Mouse (Mus musculus) granulocyte monocyte progenitor cell, adult 5-6 weeks (primary cell): ENCODE data around the gene Ptch1. TPM values are rescaled to one million over a fixed set of nuclear protein-coding genes. Genes with fewer than 3 reads are reported as not detected.

Experiments used
- ATAC-seq: replicated peaks from 2 replicates; pipeline ENCODE4 v1.8.0; 2016; ENCODE audit warnings: mild to moderate bottlenecking, moderate TSS enrichment, inconsistent platforms; ENCODE audit not compliant: poor library complexity, severe bottlenecking
- total RNA-seq, 2 experiments: library from RNA; stranded (forward) in 1 of 2; stranded (reverse) in 1 of 2; fragments of 200-712, 200-1000 nt in 1 of 2; fragments of >200 nt in 1 of 2; fragmentation: Nextera tagmentation in 1 of 2; gene quantifications; 2 replicates each; pipeline ENCODE4 v1.2.3; 2014 to 2017

The Ptch1 gene
- total RNA-seq, 2 experiments from 2014 or later, result 7.7 to 14.0 TPM

DNA sequence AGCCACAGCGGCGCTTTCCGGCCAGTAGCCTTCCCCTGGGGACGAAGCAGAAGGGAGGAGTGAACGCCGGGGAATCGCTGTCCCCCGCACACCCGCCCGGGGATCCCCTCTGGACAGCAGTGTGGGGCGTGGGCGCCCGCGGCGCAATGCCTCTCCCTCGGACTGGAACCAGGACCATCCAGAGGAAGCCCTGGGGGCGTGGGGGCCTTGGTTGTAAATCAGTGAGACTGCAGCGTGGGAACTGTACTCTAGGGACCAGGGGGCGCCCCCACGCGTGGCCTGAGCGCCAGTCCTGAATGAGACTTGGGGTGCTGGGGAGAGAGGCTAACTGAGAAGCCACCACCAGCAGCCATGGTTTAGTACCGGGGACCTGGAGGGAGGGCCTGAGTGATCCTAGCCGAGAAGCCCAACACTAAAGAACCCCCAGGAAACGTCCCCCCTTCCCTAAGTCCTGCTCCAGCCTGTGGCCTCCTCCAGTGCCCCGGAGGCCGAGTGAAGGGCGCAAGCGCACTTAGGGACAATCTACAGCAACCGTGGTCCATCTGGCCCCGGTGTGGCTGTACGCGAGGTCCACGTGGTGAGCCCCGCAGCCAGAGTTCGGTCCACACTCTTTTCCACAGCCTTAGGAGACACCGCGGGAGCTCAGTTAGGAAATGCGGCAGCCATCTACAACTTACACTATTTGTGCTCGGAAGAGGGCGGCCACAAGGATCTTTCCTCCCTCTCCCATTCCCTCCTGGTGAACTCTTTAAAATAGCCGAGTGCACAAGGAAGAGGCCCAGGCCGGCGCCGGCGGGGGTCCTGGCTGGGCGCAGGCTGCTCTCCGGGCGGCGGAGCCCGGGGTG lies 9.4 kb downstream of the Ptch1 start:
- peak; percentile 13; the same call in 1 of the 2 replicates for ATAC-seq

DNA sequence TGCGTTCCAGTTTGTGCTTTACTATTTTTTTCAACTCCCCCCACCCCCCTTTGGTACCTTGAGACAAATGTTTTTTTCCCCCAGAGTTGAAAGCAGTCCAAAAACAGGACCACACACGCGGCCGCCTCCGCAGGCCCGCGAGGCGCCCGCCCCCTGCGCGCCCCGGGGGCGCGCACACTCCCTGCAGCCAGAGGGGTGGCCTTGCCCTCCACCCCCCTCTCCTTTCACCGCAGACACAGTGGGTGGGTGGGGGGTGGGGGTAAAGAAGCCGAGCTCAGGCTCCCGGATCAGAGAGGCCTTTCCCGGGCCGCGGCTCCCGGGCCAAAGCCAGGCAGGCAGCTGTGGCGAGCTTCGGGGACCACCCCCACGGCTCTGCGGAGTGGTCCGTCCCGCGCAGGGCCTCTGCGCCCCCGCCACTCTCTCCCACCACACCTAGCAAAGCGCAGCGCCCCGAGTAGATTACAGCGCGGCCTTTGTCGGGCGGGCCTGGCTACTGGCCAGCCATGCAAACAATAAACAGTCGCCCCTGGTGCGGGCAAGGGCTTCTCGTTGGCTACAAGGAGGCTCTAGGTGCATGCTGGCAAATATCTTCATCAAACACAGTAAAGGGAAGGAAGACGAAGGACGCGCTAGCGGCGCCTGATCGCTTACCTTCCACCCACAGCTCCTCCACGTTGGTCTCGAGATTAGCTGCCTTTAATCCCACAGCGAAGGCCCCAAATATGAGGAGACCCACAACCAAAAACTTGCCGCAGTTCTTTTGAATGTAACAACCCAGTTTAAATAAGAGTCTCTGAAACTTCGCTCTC lies 10.2 kb downstream of the Ptch1 start:
- ATAC-seq, result peak; percentile 41

DNA sequence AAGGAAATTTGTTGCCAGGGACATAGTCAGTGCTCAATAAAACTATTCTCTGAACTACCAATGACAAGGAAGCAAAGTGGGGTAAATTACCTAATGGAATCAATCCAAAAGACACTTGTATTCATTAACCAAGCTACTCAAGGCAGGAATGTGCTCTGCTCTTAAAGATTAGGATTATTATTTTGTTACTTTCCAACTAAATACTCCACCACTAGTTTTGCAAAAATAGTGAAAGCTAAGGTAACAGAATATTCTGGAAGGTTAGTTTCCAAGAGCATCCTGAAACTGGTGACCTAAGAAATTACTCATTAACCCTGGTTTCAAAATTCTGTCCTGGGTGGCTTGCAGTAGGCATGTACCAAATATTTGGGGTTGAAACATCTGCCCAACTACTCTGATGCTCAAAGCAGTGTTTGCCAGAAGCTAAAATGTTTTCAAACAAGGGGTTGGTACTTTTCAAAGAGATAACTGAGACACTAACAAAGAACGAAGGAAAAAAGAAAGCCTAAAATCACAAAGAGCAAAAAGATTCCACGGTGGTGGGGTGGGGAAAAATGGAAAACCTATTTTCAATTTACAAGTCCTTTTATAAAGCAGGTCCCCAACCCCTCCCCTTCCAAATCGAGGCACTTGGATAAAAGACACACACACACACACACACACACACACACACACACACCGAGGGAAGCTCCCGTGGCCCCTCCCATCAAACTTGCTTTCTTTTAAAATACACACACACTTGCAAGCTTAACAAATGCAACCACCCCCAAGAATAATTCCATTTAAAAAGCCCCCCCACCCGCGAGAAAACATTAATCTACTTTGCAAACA lies 11.0 kb downstream of the Ptch1 start:
- no peak for ATAC-seq

DNA sequence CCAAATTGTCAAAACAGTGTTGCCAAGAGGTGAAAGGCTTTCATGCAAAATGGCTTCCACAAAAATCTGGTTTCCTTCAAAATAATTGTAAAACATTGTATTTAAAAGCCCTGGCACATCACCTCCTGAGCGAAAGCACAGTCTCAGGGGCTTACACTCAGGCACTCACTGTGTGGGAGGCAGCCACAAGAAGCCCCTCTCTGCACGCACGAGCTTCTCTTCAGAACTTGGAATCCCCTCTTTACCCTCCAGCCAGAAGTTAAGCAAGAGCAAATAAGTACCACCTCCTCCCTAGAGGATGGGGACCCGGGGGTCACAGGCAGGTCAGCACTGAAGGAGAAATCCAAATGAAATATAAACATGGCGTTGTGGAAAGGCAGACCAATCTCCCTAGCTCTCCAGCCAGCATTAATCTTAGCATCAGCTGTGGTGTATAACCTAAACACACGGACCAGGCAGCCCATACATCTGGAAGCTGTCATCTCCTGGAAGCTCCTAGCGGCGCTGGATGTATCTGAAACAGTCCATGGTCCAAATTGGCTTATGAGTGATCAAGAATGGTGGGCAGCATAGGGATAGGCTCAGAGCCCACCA lies 15.0 kb downstream of the Ptch1 start:
- no peak for ATAC-seq

DNA sequence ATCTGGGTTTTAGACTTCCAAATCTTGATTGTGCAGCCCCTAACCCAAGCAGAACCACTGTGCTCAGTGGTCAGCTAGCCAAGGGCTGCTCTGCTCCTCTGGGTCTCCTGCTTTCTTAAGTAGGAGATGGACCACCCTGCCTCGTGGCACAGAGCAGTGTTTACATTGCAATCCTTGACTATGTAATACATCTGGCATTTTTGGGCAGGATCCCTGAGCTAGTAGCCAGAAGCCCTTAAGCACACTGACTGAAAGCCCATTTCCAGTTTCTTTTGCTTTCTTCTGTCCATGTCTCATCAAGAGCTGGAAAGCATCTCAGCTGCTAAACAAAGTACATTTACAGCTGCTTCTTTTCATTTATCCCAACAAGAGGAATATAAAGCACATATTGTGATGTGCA lies 17.0 kb downstream of the Ptch1 start:
- ATAC-seq, result no peak

DNA sequence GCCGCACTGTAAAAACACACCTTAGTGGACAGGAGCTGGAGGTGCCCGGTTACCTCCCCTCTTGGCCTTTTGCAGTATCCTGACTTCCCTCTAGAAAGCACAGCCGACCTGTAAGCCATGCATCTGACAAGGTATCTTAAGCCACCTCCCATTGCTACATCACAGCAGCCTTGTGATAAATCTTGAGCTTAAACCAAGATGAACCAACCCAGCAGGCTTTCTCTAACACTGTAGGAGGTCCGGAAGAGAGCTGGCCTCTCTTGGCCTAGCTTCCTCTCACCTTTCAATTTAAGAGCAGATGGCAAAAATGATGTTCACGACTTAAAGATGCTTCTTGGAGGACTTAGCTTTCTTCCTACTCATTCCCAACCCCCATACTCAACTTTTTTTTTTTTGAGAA lies 17.5 kb downstream of the Ptch1 start:
- ATAC-seq, result no peak

DNA sequence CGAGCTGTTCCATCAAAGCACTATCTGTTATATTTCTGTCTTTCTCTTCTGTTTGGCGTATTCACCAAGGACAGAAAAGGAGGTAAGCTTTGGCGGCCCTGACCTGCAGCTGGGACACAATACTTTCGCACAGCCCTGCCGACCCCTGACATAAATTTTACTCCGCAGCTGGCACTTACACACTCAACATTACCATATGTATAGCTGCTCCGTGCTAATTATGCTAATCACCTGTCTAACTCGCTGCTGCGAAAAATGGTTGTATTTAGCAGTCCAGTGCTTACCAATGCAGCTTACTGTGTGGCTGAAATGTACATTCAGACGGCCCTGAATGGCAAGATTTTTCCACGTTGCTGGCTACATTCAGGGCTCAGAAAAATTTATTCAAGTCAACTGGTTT lies 18.8 kb downstream of the Ptch1 start:
- ATAC-seq, result no peak

DNA sequence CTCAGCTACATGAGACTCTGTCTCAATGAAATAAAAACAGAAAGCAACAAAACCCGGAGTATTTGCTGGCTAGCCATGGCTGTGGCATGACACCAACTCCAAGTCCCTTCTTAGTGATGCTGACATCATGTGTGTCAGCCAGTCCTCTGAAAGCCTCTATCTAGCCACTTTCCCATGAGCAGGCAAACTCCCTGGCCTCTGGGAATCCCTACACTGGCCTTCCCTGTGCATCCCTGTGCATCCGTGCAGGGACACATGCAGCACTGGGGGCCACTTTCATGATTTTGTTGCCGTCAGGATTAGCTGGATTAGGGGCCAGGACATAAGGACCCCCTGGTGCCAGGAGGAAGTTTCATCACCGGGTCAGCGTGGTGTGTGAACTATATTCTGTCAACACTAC lies 20.0 kb downstream of the Ptch1 start:
- ATAC-seq, result no peak

DNA sequence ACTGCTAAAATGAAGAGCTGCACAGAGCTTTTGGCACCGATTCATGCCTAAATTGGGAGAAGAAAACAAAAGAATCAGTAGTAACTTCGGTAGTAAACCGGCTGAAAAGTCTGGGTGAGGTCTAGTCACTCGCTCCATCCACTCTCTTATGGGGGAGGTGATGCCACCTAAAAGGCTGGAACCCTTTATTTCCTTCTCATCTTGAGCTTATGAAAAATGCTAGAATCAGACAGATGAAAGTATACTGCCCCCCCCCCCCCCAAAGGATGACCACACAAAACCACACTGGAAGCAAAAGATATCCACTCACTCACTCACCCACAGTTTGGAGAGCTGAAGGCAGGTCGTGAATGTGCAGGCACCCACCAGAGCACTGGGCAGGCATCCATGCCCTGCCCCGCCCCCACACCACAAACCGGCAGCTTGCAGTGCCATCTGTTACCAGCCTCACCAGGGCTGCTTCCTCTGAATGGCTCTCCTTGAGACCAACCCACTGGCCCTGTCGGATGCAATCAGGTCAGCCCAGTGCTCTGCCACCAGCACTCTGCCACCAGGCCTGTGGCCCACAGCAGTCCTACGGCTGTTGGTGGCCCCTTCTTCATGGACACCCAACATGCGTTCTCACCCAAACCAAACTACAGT lies 21.0 kb downstream of the Ptch1 start:
- ATAC-seq, result peak; percentile 99

DNA sequence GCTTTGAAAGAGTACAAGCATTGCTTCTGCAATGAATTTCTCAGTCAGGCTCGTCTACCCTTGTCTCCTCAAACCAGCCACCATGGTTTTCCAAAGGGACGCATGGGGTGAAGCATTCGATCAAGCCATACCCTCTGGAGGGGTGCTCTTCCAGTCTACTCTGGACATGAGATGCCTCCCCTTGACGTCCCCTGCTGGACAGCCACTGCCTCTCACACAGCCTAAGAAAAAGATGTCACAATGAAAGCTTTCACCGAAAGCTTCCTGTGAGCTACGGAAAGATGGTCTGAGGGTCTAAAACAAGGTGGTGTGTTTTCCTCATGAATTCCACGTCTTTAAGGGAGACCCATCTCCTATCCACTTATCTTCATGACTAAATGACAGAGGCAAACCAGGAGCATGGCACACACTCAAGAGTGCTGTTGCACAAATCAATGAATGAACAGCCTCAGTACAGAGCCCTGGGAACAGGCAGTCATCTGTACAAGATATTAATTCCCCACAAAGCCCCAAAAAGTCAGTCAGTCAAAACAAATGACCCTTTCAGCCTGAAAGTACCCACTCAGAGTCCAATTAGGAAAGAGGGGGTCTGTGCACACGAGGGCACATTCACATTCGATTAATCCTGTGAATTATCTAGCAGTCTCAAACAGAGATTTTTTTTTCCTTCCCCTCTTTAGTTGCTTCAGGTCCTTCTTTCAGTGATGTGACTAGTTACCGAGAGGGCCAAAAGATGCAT lies 21.7 kb downstream of the Ptch1 start:
- ATAC-seq, result no peak

DNA sequence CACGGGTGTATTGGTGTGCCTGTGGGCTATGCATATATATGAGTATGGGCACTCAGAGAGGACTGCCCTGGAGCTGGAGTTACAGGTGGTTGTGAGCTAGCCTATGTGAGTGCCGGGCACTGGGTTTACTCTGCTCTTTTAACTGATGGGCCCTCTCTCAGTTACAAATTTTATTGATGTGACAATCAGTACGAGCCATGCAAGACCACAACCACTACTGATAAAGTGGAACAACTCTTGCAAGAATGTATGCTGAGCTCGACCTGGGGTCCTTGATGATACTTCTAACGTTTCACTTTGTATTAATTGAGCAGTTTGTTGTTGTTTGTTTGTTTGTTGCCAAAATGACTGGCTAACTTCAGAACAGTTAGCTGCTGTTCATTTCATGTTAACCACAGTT lies 23.0 kb downstream of the Ptch1 start:
- no peak for ATAC-seq

DNA sequence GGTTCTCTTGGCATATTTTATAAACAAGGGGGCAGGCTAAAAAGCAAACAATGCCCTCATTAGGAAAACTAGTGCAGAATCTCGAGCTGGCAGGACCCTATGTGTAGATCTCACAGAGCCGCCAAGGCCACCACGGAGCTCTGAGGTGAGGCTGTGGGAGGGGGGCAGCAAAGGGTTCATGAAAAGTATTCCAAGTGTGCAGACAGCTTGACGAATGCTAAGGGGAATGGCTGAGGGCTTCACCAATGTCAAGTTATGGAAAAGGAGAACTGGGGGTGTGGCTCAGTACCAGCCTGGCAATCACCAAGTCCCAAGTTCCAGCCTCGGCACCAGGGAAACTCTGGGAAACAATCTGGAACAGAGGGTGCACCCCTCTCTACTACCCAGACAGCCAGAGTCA lies 24.2 kb downstream of the Ptch1 start:
- ATAC-seq, result no peak

DNA sequence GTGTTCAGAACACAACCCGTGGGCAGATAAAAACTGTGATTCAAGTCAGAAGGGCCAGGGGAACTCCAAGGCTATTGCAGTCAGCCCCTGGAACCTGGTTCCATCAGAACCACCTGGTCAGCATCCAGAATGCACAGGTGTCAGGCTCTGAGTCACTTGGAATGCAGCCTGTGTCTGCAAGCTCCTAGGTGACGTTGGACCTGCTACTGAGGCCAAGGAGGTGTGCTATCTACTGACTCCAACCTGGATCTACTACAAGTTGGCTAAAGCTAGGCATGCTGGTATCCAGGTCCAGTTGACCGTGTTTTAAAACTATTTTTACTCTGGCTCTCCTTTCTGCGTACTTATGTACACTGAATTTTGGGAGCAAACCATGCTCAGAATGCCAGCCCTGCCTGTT lies 24.8 kb downstream of the Ptch1 start:
- no peak for ATAC-seq

DNA sequence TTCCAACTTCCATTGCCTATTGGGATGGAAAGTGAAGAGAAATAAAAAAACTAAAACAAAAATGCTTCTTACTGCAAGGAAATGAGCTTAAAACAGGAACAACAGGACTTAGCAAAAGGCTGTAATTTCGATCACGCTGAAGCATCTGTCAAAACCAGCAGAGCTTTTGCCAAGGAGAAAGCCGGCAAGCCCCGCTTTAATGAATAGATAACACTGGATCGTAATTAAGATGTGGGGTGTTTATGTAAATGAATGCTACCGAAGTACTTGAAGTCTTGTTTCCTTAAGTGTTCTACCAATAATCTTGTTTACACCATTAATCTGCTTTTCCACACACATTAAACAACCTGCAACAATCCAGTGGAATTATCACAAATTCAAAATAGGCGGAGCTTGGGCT lies 28.1 kb downstream of the Ptch1 start:
- no peak for ATAC-seq

DNA sequence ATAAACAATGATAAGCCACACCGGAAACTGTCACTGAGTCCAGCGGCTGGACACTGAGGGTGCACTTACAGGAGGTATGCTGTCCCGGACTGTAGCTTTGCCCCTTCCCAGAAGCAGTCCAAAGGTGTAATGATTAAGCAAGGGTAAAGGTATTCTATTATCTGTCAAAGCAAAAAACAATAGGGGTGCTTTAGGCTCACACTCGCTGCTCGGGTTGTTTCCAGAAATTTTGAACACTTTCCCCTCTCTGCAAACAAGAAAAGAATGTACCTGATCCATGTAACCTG lies 28.5 kb downstream of the Ptch1 start:
- no peak for ATAC-seq

DNA sequence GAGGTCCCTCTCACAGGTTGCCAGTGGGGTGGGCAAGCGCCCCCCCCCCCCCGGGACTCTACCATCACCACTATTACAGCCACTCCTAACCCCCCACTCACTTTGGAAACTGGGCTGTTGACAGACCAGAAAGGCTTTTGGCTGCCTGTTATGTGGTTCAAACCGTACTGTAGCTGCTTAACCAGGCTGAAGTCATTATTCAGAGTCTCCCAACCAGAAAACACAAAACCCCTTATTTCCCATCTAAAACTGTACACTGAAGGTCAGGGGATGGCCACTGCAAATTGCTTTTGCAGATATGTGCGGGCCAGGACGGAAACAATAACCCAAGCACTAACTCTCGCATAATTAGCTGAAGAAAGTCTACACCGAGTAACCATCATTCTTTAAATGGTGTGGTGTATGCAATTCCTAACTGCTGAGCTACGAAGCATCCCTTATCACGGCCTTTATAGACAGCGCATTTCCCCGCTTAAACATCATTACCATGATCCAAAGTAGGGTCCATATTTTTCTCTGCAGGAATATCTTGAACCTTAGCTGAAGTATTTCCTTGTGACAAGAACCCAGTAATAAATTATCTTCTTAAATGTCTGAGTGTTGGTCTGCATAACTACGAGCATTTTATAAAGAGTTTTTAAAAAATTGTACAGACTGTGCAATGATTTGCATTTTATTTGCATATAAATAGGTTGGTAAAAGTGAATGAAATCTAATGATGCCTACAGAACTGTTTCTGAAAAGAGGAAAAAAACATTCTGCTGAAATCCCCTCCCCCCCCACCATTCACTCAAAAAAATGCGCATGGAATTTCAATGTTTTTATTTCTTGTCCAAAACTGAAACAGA lies 29.1 kb downstream of the Ptch1 start:
- ATAC-seq, result no peak

DNA sequence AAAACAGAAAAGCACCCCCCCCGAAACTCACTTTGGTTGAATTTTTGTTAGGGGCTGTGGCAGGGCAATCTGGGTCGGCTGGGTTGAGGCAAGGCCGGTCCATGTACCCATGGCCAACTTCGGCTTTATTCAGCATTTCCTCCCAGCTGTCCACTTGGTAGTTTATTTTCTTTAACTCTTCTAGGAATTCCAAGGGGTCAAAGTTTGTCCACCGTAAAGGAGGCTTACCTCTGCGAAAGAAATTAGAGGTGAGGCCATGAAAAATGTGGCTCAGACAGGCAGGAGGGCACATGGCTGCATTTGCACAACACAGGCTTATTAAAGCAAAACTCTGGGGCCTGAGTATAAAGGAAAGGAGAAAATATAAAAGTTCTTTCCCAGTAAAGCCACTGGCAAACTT lies 29.9 kb downstream of the Ptch1 start:
- no peak for ATAC-seq

DNA sequence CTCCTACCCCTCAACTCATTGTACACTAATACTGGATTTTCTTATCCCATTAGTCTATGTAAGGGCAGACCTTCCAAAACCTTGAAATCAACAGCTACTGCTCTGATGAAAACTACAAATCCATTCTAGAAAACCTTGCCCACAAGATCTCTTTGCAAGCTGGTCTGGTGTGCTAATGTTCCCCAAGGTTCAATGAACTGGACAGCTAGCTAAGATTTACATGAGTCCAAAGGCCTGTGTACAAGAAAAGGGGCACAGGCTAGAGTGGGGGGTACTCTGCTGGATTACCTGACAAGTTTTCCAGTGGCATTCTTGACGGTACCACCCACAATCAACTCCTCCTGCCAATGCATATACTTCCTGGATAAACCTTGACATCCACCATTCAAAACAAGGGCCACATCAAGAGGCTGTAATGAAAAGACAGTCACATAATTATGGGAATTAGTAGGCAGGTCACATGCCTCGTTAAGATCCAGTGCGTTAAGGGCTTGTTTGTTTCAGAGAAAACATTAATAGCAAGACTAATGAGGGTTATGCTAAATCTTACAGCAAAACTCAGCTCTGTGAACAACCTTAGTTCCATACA lies 30.5 kb downstream of the Ptch1 start:
- no peak for ATAC-seq
